Mouse (Mus musculus): ENCODE measurements around the gene Rnf227.

- TF ChIP-seq CTCF (IDR thresholded peaks at IDR 0.05; ENCODE audit: low read depth, low read length) (no peak), POLR2A (IDR thresholded peaks at IDR 0.05; ENCODE audit: insufficient read depth, low read length) (peak; percentile 47), EP300 (IDR thresholded peaks at IDR 0.05; ENCODE audit: insufficient read depth, low read depth, low read length) (no peak)
Measured at GRCm38 (mm10) chr11:69325628-69326407, 14.4 kb upstream of the Rnf227 start, which contains the start of gene Kcnab3.
